Mouse (Mus musculus) erythroblast, embryonic 14.5 days (primary cell): Measurements from ENCODE around the gene Olfr787.

Experiments
- GATA1 ChIP-seq: IDR thresholded peaks from 2 replicates; pipeline ENCODE4 v1.6.1; 2012; ENCODE audit warnings: low read length, inconsistent platforms, mixed read lengths
- TAL1 ChIP-seq: IDR thresholded peaks from 3 replicates; pipeline ENCODE4 v1.6.1; 2012; ENCODE audit warnings: low read length, inconsistent platforms, mixed read lengths

- TF ChIP-seq GATA1 (no peak), TAL1 (no peak)
Observed at GRCm38 (mm10) chr10:129473256-129473655, 11.6 kb downstream of the Olfr787 start.
